Mouse (Mus musculus): ENCODE measurements around the gene Tial1. TPM values are rescaled to one million over a fixed set of nuclear protein-coding genes. Genes with fewer than 3 reads are reported as not detected.

Gene Tial1
- polyA plus RNA-seq, 1 experiment from 2014 or later: 17.9 TPM

DNA sequence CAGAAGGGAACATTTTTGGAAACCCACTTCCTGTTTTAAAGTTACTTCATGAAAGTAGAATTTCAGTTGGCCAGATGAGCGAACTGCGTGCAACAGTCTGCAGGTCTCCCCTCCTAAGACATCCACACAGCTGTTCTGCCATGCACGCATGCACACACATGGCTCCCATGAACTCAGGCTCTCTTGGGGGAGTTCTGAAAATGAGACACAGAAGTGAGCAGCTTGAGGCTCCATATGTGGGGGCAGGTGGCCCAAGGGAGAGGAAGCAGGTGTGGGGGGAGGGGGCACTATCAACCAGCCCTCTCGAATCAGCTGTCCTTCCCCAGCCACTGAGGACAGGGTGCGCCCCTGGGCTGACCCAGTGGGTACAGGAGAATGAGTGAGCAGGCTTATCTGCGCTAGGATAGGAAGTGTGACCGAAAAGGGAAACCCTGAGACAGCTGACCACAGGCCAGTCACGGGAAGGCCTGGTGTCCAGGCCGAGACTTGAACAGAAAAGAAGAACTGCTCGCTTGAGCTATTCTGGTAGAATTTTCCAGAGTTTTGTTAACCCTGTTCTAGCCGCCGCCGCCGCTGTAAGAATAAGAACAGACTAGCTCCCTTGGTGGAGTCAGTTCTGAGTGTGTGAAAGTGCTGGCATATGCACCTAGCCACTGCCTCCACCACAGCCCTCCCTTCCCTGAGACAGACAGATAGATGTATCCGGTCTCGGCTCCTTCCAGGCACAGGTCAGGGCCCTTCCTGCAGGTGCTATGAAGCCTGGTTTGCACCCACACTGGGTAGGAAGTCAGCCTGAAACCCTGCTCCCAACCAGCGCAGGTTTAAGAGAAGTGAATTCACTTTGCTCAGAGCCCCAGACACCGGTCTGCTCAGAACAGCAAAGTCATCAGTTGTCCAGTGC, 69.2 kb downstream of the Tial1 start:
- Histone ChIP-seq H3K36me3 (peaks cover 11% of the 10 kb centered on the region; the same call in 1 of the 2 replicates), H3K4me3 (no peak overlapping the region), H3K27ac (peak overlapping the region; percentile 75), H3K9ac (peak overlapping the region; percentile 13), H3K9me3 (replicated peaks) (no peaks in the 10 kb centered on the region), H3K4me1 (peaks cover 72% of the 10 kb centered on the region), H3K4me2 (peak overlapping the region; percentile 40), H3K27me3 (replicated peaks) (no peaks in the 10 kb centered on the region)
- peak; percentile 53 for ATAC-seq
- WGBS (ENCODE audit: insufficient replicate concordance): 17% methylated on average over 18 of the region's 18 CpGs

DNA sequence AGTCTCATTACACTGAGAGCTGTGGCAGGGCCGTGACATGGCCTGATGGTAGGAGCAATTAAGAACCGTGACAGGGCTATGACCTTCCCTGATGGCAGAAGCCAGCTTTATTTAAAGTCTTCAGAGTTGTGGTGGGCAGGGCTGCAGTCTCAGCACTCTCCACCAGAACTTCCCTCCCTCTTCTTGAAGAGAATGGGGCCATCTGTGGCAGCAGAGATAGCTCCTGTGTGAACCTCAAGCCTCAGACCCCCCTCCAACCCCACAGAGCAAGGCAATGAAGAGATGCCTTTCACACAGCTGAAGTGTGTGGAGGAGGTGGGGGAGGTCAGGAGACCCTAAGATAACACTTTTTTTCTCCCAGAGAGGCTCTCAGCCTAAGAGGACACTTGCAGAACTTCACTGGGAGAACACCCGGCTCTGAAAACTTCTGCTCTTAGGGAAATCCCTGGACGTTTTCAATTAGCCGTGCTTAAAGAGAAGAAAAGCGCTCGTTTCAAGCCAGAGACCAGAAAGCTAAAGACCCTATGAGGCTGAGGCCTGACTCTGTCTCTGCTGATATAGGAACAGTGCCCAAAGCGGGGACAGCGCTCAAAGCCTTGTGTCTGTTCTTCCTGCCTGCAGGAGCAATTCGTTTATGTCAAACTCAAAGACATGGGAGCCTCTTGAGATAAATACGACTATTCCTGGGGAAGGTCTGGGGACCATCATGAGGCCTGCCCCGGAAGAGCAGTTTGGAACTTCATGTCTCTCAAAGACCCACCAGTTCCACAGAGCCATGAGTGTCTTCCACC, 70.1 kb downstream of the Tial1 start:
- no peak overlapping the region for H3K4me3 ChIP-seq
- peak overlapping the region; percentile 75 for H3K27ac ChIP-seq
- peak overlapping the region; percentile 40 for H3K4me2 ChIP-seq
- H3K9me3 ChIP-seq (replicated peaks): no peaks in the 10 kb centered on the region
- peak; percentile 69 for ATAC-seq
- peaks cover 10% of the 10 kb centered on the region; the same call in 1 of the 2 replicates for H3K36me3 ChIP-seq
- peaks cover 65% of the 10 kb centered on the region for H3K4me1 ChIP-seq
- 11% methylated on average over 12 of the region's 12 CpGs for WGBS (ENCODE audit: insufficient replicate concordance)
- H3K9ac ChIP-seq: no peak overlapping the region
- no peaks in the 10 kb centered on the region for H3K27me3 ChIP-seq (replicated peaks)

Small RNA genes within 50 kb of the gene (microRNA-seq; reads per million reads assigned to microRNA genes)
- gene Gm24365: not detected

Other genes with a start within 250 kb of the Tial1 start
- gene Armc5, start 224.4 kb downstream of the Tial1 start, polyA plus RNA-seq (2016; fragmentation: Nextera tagmentation; extraction: Ambion mirVana): 12.7 and 12.8 TPM in 2 replicates
- 2.9 and 3.1 TPM in 2 replicates for gene 9130023H24Rik, start 223.7 kb downstream of the Tial1 start, polyA plus RNA-seq (2016; fragmentation: Nextera tagmentation; extraction: Ambion mirVana)
- gene Tgfb1i1, start 214.9 kb downstream of the Tial1 start, polyA plus RNA-seq (2016; fragmentation: Nextera tagmentation; extraction: Ambion mirVana): 22.3 and 25.1 TPM in 2 replicates
- gene Slc5a2, start 196.1 kb downstream of the Tial1 start, polyA plus RNA-seq (2016; fragmentation: Nextera tagmentation; extraction: Ambion mirVana): 2.0 and 2.1 TPM in 2 replicates
- gene BC017158, start 163.5 kb downstream of the Tial1 start, polyA plus RNA-seq (2016; fragmentation: Nextera tagmentation; extraction: Ambion mirVana): 26.3 and 29.4 TPM in 2 replicates
- gene Rgs10, start 43.0 kb downstream of the Tial1 start, polyA plus RNA-seq (2016; fragmentation: Nextera tagmentation; extraction: Ambion mirVana): 57.7 and 58.1 TPM in 2 replicates
- 5.5 TPM in 2 replicates for gene Bag3, start 61.9 kb upstream of the Tial1 start, polyA plus RNA-seq (2016; fragmentation: Nextera tagmentation; extraction: Ambion mirVana)
- 9.3 and 10.2 TPM in 2 replicates for gene Inpp5f, start 149.6 kb upstream of the Tial1 start, polyA plus RNA-seq (2016; fragmentation: Nextera tagmentation; extraction: Ambion mirVana)

All from liver, embryonic 12.5 days (tissue).